Mouse (Mus musculus): Measurements from ENCODE around the gene Sp100. TPM values are rescaled to one million over a fixed set of nuclear protein-coding genes. Genes with fewer than 3 reads are reported as not detected.

Sp100 gene
- polyA plus RNA-seq, 1 experiment = 3.6 TPM

DNA sequence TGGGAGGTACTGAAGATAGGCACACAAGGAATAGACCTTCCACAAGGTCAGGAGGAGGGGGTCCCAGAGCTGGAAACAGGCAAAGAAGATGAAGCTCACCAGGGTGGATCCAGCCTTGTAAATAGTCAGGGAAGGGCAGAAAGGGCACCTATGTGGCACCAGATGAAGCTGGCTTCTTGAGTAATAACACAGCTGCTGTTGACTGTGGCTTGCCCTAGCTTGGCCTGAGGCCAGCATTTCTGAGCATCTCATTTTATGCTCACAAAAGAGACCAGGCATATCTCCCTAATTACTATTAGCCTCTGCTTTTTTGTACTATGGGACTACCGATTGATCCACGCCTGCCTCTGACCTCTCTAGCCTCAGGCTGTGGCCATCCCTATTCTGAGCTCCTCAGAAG is 100.0 kb downstream of the Sp100 start:
- Histone ChIP-seq H3K27ac (ENCODE audit: insufficient read depth, low read length) (no peak overlapping the region), H3K4me1 (ENCODE audit: control insufficient read depth, insufficient read depth, low read length) (no peaks in the 10 kb centered on the region), H3K4me3 (ENCODE audit: insufficient read depth, low read length) (no peak overlapping the region)
- no peak for TF ChIP-seq POLR2A (IDR thresholded peaks at IDR 0.05; ENCODE audit: low read depth, low read length)
- no peak for TF ChIP-seq CTCF (IDR thresholded peaks at IDR 0.05; ENCODE audit: borderline replicate concordance, insufficient read depth, low read length)

DNA sequence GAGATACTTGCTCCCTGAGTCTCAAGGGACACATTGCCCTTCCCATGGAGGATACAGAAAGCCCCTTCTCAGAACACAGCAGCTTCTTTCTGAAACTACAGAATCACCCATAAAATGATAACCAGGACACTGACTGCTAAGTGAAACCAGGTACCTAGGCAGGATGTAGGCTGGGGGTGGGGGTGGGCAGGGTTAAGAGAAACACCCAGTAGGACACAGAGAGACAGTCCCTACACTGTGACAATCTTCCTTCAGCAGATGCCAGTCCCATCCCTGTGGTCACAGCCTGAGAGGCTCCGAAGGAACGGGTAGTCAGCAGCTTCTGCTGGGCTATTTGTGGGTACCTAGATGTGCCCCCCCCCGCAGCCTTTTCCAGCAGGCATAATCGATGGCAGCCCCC is 100.9 kb downstream of the Sp100 start:
- no peaks in the 10 kb centered on the region for H3K4me1 ChIP-seq (ENCODE audit: control insufficient read depth, insufficient read depth, low read length)
- TF ChIP-seq POLR2A (IDR thresholded peaks at IDR 0.05; ENCODE audit: low read depth, low read length) = no peak
- TF ChIP-seq CTCF (IDR thresholded peaks at IDR 0.05; ENCODE audit: borderline replicate concordance, insufficient read depth, low read length) = no peak
- no peak overlapping the region for H3K4me3 ChIP-seq (ENCODE audit: insufficient read depth, low read length)
- H3K27ac ChIP-seq (ENCODE audit: insufficient read depth, low read length) = no peak overlapping the region

DNA sequence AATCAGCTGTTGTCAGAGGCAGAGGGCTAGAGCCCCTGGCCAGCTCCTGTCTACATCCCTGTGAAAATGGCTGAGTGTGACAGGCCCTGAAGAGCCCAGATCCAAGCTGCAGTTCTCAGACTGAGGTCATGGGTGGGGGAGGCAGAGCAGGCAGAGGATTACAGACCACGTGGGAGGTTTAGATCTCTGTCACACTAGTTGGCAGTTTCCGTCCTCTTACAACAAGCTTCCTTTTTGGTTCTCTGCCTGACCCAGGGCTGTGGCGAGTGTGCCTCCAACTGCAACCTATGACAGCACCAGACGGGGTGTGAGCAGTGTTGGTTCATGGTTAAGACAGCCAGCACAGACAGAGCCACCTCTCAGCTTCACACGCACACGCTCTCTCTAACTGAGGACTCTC is 101.7 kb downstream of the Sp100 start:
- Histone ChIP-seq H3K4me3 (ENCODE audit: insufficient read depth, low read length) (no peak overlapping the region), H3K27ac (ENCODE audit: insufficient read depth, low read length) (no peak overlapping the region), H3K4me1 (ENCODE audit: control insufficient read depth, insufficient read depth, low read length) (no peaks in the 10 kb centered on the region)
- TF ChIP-seq CTCF (IDR thresholded peaks at IDR 0.05; ENCODE audit: borderline replicate concordance, insufficient read depth, low read length) = no peak
- no peak for TF ChIP-seq POLR2A (IDR thresholded peaks at IDR 0.05; ENCODE audit: low read depth, low read length)

DNA sequence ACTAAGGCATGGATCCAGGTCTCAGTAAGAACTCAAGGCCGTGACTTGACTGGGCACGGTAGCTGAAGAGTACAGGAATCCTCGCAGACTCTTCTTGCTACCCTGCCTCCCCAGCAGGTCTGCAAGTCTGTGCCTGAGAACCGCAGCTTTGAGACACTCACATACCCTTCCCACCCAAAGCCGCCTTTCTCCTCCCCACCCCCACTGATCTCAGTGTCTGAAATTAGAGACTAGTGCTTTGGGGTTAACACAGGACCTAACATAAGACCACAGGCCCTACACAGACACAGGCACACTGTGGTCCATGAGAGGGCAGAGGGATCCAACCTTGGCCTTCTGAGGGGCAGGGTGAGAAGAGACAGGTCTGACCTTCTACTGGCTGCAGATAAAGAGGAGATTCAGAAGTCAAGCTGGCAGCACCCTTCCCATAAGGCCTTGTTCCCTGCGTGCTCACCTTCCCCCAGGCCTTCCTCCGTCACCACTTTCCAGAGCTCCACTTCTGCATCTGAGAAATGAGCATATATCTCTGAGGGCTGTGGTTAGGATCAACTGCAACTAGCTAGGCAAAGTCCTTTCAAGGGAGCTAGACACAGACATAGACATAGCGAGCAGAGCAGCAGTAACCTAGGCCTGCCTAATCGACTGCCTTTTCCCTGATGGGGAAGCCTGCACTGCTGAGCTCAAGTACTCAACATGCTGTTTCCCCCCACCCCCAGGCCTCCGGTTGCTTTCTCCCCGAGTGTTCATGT is 102.3 kb downstream of the Sp100 start:
- no peak overlapping the region for H3K27ac ChIP-seq (ENCODE audit: insufficient read depth, low read length)
- H3K4me1 ChIP-seq (ENCODE audit: control insufficient read depth, insufficient read depth, low read length) = no peaks in the 10 kb centered on the region
- H3K4me3 ChIP-seq (ENCODE audit: insufficient read depth, low read length) = no peak overlapping the region
- TF ChIP-seq CTCF (IDR thresholded peaks at IDR 0.05; ENCODE audit: borderline replicate concordance, insufficient read depth, low read length) = no peak

DNA sequence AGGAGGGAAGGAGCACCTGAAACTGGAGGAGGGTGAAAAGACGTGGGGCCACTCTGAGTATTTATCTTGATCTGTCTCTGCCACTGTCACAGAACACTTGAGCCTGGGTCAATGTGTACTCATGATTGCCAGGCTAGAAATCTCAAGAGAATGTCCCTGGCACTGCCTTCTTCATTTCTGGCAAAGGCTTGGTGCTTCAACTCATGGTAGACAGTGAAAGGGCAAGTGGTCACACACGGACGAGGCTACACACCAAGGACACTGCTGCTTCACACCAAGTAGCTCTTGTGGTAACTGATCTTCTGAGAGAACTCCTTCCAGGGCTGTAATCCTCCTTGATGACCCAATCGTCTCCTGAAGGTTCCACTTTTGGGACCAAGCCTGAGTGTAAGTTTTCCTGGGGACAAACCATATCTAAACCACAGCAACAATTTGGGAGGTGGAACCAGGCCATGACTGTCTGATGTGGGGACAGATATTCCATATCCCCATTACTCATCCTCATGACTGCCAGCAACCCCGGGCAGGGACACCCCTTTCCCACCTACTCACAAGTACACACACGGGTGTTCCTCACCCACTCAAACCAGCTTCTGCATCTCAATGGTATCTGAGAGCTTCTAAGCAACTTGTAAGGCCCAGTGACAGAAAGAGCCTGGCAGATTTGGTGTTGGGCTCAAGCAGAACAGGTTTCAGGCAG is 107.9 kb downstream of the Sp100 start:
- TF ChIP-seq CTCF (IDR thresholded peaks at IDR 0.05; ENCODE audit: borderline replicate concordance, insufficient read depth, low read length) (no peak), POLR2A (IDR thresholded peaks at IDR 0.05; ENCODE audit: low read depth, low read length) (no peak)
- Histone ChIP-seq H3K27ac (ENCODE audit: insufficient read depth, low read length) (no peak overlapping the region), H3K4me3 (ENCODE audit: insufficient read depth, low read length) (no peak overlapping the region), H3K4me1 (ENCODE audit: control insufficient read depth, insufficient read depth, low read length) (no peaks in the 10 kb centered on the region)

DNA sequence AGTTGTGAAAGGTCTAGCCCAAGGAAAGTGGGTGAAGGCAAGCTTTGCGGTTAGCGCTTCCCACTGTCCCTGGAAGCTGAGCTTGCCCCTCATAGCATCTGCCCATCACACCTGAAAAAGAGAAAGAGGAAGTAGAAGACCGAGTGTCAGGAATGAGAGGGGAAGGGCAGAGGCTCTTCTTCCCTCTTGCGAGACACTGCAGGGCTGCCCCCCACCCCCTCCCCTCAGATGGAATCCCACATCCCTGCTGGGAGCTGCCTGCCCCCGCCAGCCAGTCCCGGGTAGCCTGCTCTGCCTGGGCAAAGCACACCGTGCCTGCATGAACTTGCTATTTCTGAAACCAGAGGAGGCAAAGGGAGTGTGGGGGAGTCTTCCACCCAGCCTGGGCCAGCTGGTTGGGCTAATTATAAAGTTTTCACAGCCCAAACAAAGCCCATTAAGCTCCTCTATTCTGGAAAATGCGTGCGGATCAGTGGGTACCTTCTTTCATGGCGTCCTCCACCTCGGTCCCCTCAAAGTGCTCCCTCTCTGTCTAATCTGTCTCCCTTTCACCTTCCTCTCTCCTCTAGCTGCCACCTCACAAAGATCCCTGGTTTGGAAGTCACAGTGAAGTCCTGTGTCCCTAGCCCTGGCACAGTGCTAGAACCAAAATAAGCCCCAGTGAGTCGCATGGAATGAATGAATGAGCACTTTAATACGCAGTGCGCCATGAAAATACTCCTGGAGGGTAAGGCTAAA is 108.6 kb downstream of the Sp100 start:
- no peak overlapping the region for H3K27ac ChIP-seq (ENCODE audit: insufficient read depth, low read length)
- no peak for TF ChIP-seq CTCF (IDR thresholded peaks at IDR 0.05; ENCODE audit: borderline replicate concordance, insufficient read depth, low read length)
- no peak for TF ChIP-seq POLR2A (IDR thresholded peaks at IDR 0.05; ENCODE audit: low read depth, low read length)
- H3K4me3 ChIP-seq (ENCODE audit: insufficient read depth, low read length) = no peak overlapping the region
- no peaks in the 10 kb centered on the region for H3K4me1 ChIP-seq (ENCODE audit: control insufficient read depth, insufficient read depth, low read length)

DNA sequence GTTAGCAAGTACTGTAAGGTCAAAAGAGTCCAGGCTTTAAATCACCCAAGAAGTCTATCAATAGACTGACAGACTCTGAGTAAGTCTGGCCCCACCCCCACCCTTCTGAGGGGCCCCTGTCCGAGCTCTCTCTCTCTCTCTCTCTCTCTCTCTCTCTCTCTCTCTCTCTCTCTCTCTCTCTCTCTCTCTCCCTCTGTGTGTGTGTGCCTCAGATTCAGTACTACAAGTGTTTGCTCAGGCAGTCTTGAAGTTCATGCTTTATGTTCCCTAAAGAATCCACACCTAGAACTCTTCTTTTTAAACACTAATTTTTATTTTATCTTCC is 109.1 kb downstream of the Sp100 start:
- Histone ChIP-seq H3K4me1 (ENCODE audit: control insufficient read depth, insufficient read depth, low read length) (no peaks in the 10 kb centered on the region), H3K27ac (ENCODE audit: insufficient read depth, low read length) (no peak overlapping the region), H3K4me3 (ENCODE audit: insufficient read depth, low read length) (no peak overlapping the region)
- TF ChIP-seq POLR2A (IDR thresholded peaks at IDR 0.05; ENCODE audit: low read depth, low read length) (no peak), CTCF (IDR thresholded peaks at IDR 0.05; ENCODE audit: borderline replicate concordance, insufficient read depth, low read length) (no peak)

Other genes starting within 250 kb of the Sp100 start
- not detected in 2 replicates for gene G530012D18Rik, start 74.3 kb upstream of the Sp100 start, polyA plus RNA-seq (2011; ENCODE audit: insufficient read length, low read depth, missing spikeins)
- gene Sp110, start 51.2 kb upstream of the Sp100 start, polyA plus RNA-seq (2011; ENCODE audit: insufficient read length, low read depth, missing spikeins) = 1.4 TPM in 1 of 2 replicates, not detected in the other
- 1.5 and 2.4 TPM in 2 replicates for gene Sp140, start 49.6 kb upstream of the Sp100 start, polyA plus RNA-seq (2011; ENCODE audit: insufficient read length, low read depth, missing spikeins)
- 1.1 and 3.5 TPM in 2 replicates for gene A630001G21Rik, start 128.7 kb downstream of the Sp100 start, polyA plus RNA-seq (2011; ENCODE audit: insufficient read length, low read depth, missing spikeins)
- gene Cab39, start 143.5 kb downstream of the Sp100 start, polyA plus RNA-seq (2011; ENCODE audit: insufficient read length, low read depth, missing spikeins) = 72.4 and 72.7 TPM in 2 replicates
- 221 and 233 TPM in 2 replicates for gene Itm2c, start 244.3 kb downstream of the Sp100 start, polyA plus RNA-seq (2011; ENCODE audit: insufficient read length, low read depth, missing spikeins)

Measured in embryonic fibroblast, embryonic 13.5 days (primary cell).